Mouse (Mus musculus) liver, embryonic 15.5 days (tissue): ENCODE data around the gene Rab21. TPM values are rescaled to one million over a fixed set of nuclear protein-coding genes. Genes with fewer than 3 reads are reported as not detected.
A peak's percentile ranks its signal among the peaks of the same experiment; 100 is the strongest.

Experiments
- ATAC-seq: fragments of 200-750 bp; cut with Nextera tagmentation; 2 replicates; pipeline ENCODE4 v1.8.0; 2017; ENCODE audit warnings: moderate number of reproducible peaks, mild to moderate bottlenecking, moderate library complexity; ENCODE audit not compliant: insufficient read depth
- H3K27ac ChIP-seq: fragments of 300-500 bp; sonication (generic); replicated peaks from 2 replicates; pipeline ENCODE4 v1.5.1; 2015; ENCODE audit warnings: mild to moderate bottlenecking, inconsistent platforms
- H3K27me3 ChIP-seq: fragments of 300-500 bp; sonication (generic); 2 replicates; pipeline ENCODE4 v1.6.1; 2015; ENCODE audit warnings: mild to moderate bottlenecking, inconsistent platforms
- H3K36me3 ChIP-seq: fragments of 300-500 bp; sonication (generic); replicated peaks from 2 replicates; pipeline ENCODE4 v1.6.1; 2015; ENCODE audit warnings: moderate library complexity, mild to moderate bottlenecking, inconsistent platforms
- H3K4me1 ChIP-seq: fragments of 300-500 bp; sonication (generic); replicated peaks from 2 replicates; pipeline ENCODE4 v1.6.1; 2015; ENCODE audit warnings: inconsistent platforms
- H3K4me2 ChIP-seq: fragments of 300-500 bp; sonication (generic); 2 replicates; pipeline ENCODE4 v1.6.1; 2015; ENCODE audit warnings: moderate library complexity, mild to moderate bottlenecking, inconsistent platforms
- H3K4me3 ChIP-seq: fragments of 300-500 bp; sonication (generic); replicated peaks from 2 replicates; pipeline ENCODE4 v1.5.1; 2015; ENCODE audit warnings: mild to moderate bottlenecking, inconsistent platforms
- H3K9ac ChIP-seq: fragments of 300-500 bp; sonication (generic); 2 replicates; pipeline ENCODE4 v1.6.1; 2015; ENCODE audit warnings: moderate library complexity, mild to moderate bottlenecking, inconsistent platforms
- H3K9me3 ChIP-seq: fragments of 300-500 bp; sonication (generic); replicated peaks from 2 replicates; pipeline ENCODE4 v1.6.1; 2016; ENCODE audit warnings: inconsistent platforms
- WGBS: fragments of 180-500 bp; shearing (Covaris S2); methylation state at CpG from one replicate; pipeline ENCODE4 v1.1.7; 2015; ENCODE audit warnings: mixed read lengths; ENCODE audit not compliant: insufficient replicate concordance; 5-methylcytosine and 5-hydroxymethylcytosine counted together
- polyA plus RNA-seq: library from polyadenylated mRNA; unstranded; fragments of >200 nt; fragmentation: Nextera tagmentation; extraction: Ambion mirVana; gene quantifications from 2 replicates; pipeline ENCODE4 v1.2.1, GENCODE M21; 2015

Gene Rab21
- polyA plus RNA-seq, 1 experiment from 2014 or later = 2.4 TPM

DNA sequence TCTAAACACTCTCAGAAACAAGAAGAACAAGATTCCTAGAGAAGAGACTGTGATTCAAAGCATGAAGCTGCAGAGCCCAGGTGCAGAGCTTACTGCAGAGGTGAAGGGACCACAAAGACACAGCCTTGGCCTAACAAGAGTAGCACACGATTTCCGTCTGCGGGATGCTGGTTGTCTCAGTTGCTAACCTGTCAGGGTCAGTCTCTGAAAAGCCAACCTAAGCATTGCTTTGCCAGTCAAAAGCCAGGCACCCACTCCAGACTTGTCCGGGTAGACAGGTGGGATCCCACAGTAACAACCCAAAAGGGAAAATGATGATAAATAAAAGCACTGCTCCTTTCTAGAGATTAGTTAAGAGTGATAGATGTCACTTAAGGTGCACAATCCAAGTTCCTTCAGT is 6.2 kb downstream of the Rab21 start:
- Histone ChIP-seq H3K9ac (no peak overlapping the region), H3K9me3 (no peaks in the 10 kb centered on the region), H3K36me3 (no peaks in the 10 kb centered on the region; the same call in 1 of the 2 replicates), H3K27ac (no peak overlapping the region), H3K4me2 (no peak overlapping the region), H3K27me3 (no peaks in the 10 kb centered on the region), H3K4me3 (no peak overlapping the region), H3K4me1 (peaks cover 37% of the 10 kb centered on the region)
- no peak for ATAC-seq
- 84% methylated on average over 4 of the region's 4 CpGs for WGBS

DNA sequence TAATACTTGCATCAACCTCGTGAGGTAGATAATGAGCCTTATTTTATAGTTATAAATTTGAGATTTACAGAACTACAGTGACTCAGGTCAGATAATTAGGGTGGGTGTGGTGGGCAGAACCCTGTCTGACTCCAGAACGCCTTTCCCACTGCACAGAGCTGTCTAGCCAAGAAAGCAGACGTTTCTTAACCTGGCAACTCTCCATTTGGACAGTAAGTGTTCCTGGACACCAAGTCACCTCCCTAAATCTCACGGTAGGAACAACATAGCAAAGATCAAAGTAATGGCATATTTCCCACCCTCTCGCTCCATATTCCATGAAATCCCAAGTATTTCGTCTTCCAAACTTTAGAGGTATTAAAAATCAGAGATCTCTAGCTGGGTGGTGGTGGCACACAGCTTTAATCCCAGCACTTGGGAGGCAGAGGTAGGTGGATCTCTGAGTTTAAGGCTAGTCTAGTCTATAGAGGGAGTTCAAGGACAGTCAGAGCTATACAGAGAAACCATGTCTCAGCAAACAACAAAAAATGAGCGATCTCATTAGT is 8.0 kb downstream of the Rab21 start:
- Histone ChIP-seq H3K27ac (no peak overlapping the region), H3K4me1 (peaks cover 19% of the 10 kb centered on the region), H3K4me2 (no peak overlapping the region), H3K27me3 (no peaks in the 10 kb centered on the region), H3K9ac (no peak overlapping the region), H3K4me3 (no peak overlapping the region), H3K9me3 (no peaks in the 10 kb centered on the region), H3K36me3 (no peaks in the 10 kb centered on the region; the same call in none of the 2 replicates)
- WGBS = 69% methylated on average over 7 of the region's 7 CpGs
- ATAC-seq = no peak

- H3K27me3 ChIP-seq = no peaks in the 10 kb centered on the region
- peaks cover 43% of the 10 kb centered on the region for H3K36me3 ChIP-seq
- ATAC-seq = no peak
- no peaks in the 10 kb centered on the region for H3K9me3 ChIP-seq
- no peak overlapping the region for H3K9ac ChIP-seq
- H3K4me3 ChIP-seq = no peak overlapping the region
- 73% methylated on average over 4 of the region's 4 CpGs for WGBS
- no peak overlapping the region for H3K27ac ChIP-seq
- no peak overlapping the region for H3K4me2 ChIP-seq
- H3K4me1 ChIP-seq = no peaks in the 10 kb centered on the region
Observed at GRCm38 (mm10) chr10:115298683-115299082, 16.7 kb downstream of the Rab21 start.

- H3K27me3 ChIP-seq = no peaks in the 10 kb centered on the region
- H3K27ac ChIP-seq = no peak overlapping the region
- no peaks in the 10 kb centered on the region for H3K9me3 ChIP-seq
- no peak overlapping the region for H3K9ac ChIP-seq
- H3K4me1 ChIP-seq = no peaks in the 10 kb centered on the region
- no peak overlapping the region for H3K4me2 ChIP-seq
- no peak for ATAC-seq
- peaks cover 54% of the 10 kb centered on the region for H3K36me3 ChIP-seq
- H3K4me3 ChIP-seq = no peak overlapping the region
- WGBS = 77% methylated on average over 5 of the region's 5 CpGs
Observed at GRCm38 (mm10) chr10:115297582-115297981, 17.8 kb downstream of the Rab21 start.

DNA sequence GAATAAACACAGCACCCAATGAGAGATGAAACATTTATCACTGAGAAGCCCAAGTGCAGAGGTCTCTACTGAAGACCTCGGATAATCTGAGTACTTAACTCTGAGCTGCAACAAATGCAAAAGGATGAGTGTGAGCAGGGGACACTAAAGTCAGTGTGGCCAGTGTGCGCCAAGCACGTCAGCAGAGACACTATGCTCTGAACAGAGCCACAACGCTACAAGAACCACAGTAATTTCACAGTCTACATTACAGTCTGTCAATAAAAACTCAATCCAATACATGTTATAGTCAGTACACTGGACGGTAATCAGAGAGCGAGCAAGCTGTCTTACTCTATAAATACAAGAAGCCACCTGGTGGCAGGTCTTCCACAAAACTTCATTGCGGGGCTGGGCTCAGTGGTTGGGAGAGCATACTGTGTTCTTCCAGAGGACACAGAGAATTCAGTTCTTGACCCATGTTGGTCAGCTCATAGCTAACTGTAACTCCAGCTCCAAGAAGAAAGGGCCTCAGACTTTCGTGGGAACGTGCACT is 18.9 kb downstream of the Rab21 start:
- Histone ChIP-seq H3K4me3 (no peak overlapping the region), H3K9ac (no peak overlapping the region), H3K36me3 (peaks cover 61% of the 10 kb centered on the region), H3K27me3 (no peaks in the 10 kb centered on the region), H3K27ac (no peak overlapping the region), H3K4me2 (no peak overlapping the region), H3K4me1 (no peaks in the 10 kb centered on the region), H3K9me3 (no peaks in the 10 kb centered on the region)
- WGBS = 71% methylated on average over 9 of the region's 9 CpGs
- ATAC-seq = 0 out of 2 replicates have a peak, but pooled peaks have one; percentile 9

- H3K9me3 ChIP-seq = no peaks in the 10 kb centered on the region
- H3K4me2 ChIP-seq = no peak overlapping the region
- H3K27me3 ChIP-seq = no peaks in the 10 kb centered on the region
- no peaks in the 10 kb centered on the region for H3K4me1 ChIP-seq
- H3K27ac ChIP-seq = no peak overlapping the region
- peaks cover 55% of the 10 kb centered on the region for H3K36me3 ChIP-seq
- ATAC-seq = no peak
- 82% methylated on average over 3 of the region's 3 CpGs for WGBS
- H3K4me3 ChIP-seq = no peak overlapping the region
- H3K9ac ChIP-seq = no peak overlapping the region
Observed at GRCm38 (mm10) chr10:115295162-115295561, 20.2 kb downstream of the Rab21 start.

DNA sequence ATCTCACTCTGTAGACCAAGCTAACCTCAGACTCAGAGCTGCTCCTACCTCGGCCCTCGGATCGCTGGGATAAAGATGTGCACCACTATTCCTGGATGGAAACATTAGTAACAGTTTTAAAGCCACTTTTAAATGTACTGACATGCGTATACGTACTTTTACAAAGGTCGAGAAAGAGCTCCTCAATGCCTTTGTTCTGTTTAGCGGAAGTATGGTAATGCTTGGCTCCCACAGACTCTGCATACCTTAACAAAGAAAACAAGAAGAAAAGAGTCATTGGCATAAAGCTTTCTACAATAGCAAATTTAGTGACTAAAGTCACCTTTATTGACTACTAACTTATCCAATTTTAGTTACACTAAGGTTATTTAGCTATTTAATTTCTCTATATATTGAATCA is 20.7 kb downstream of the Rab21 start:
- Histone ChIP-seq H3K27ac (no peak overlapping the region), H3K4me1 (no peaks in the 10 kb centered on the region), H3K4me2 (no peak overlapping the region), H3K4me3 (no peak overlapping the region), H3K9me3 (no peaks in the 10 kb centered on the region), H3K27me3 (no peaks in the 10 kb centered on the region), H3K9ac (no peak overlapping the region), H3K36me3 (peaks cover 54% of the 10 kb centered on the region)
- WGBS = 85% methylated on average over 7 of the region's 7 CpGs
- ATAC-seq = no peak

- WGBS = 86% methylated on average over 7 of the region's 7 CpGs
- H3K9me3 ChIP-seq = no peaks in the 10 kb centered on the region
- H3K36me3 ChIP-seq = peaks cover 54% of the 10 kb centered on the region
Observed at GRCm38 (mm10) chr10:115293946-115294345, 21.4 kb downstream of the Rab21 start.

GRCm38 (mm10) chr10:115290671-115291070 is 24.7 kb downstream of the Rab21 start:
- Histone ChIP-seq H3K4me3 (no peak overlapping the region), H3K36me3 (peaks cover 51% of the 10 kb centered on the region), H3K4me2 (no peak overlapping the region), H3K9ac (no peak overlapping the region), H3K27ac (no peak overlapping the region), H3K9me3 (no peaks in the 10 kb centered on the region), H3K27me3 (no peaks in the 10 kb centered on the region), H3K4me1 (no peaks in the 10 kb centered on the region)
- WGBS = 91% methylated on average over 9 of the region's 9 CpGs
- ATAC-seq = no peak

More at GRCm38 (mm10) chr10:115293946-115294345, 21.4 kb downstream of the Rab21 start:
- Histone ChIP-seq H3K4me1 (no peaks in the 10 kb centered on the region), H3K4me2 (no peak overlapping the region), H3K27ac (no peak overlapping the region), H3K9ac (no peak overlapping the region), H3K4me3 (no peak overlapping the region), H3K27me3 (no peaks in the 10 kb centered on the region)
- ATAC-seq = no peak

DNA sequence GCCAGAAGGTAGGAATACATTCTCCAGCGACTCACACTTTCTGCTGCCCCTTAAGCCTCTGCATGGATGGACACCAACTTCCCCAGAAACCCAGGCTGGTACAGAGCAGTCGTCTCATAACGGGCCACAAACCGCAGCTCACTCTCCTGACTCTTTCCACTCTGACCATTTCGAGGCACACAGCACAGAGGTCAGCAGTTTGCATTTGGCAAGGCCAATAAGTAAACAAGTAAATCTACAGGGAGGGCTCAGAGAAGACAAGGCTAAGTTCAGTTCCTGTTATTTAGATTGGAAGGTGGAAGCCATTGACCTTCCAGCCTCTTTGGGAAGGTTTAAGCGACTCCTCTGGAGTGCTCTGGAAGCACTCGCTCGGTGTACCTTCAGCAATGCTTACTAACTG is 26.5 kb downstream of the Rab21 start:
- H3K27me3 ChIP-seq = no peaks in the 10 kb centered on the region
- H3K27ac ChIP-seq = 0 out of 2 replicates have a peak overlapping the region, but pooled peaks have one; percentile 17
- H3K9ac ChIP-seq = no peak overlapping the region
- peaks cover 40% of the 10 kb centered on the region for H3K36me3 ChIP-seq
- no peak overlapping the region for H3K4me3 ChIP-seq
- ATAC-seq = peak; percentile 58
- WGBS = 77% methylated on average over 8 of the region's 8 CpGs
- H3K4me2 ChIP-seq = no peak overlapping the region
- H3K4me1 ChIP-seq = no peaks in the 10 kb centered on the region
- no peaks in the 10 kb centered on the region for H3K9me3 ChIP-seq

DNA sequence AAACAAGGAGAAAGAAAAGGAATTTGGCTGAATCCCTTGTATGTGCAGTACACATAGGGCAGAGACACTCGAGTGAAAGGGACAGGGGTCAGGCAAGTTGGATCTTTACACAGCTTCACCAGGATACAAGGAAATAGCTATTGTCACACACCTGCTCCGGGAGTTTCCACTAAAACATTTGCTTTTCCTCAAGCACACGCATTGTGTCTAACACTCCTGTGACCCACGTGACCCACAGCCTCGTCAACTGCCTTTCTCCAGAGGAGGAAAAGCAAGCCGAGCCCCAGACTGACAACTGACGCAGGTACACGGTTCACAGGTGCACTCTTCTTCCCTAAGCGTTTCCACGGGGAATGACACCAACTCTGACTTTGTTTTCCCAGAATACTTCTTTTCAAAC is 31.2 kb downstream of the Rab21 start:
- Histone ChIP-seq H3K27me3 (no peaks in the 10 kb centered on the region), H3K4me1 (no peaks in the 10 kb centered on the region), H3K4me2 (no peak overlapping the region), H3K9me3 (no peaks in the 10 kb centered on the region), H3K36me3 (peaks cover 4% of the 10 kb centered on the region; the same call in 1 of the 2 replicates), H3K4me3 (no peak overlapping the region), H3K9ac (no peak overlapping the region), H3K27ac (no peak overlapping the region)
- 66% methylated on average over 10 of the region's 10 CpGs for WGBS
- no peak for ATAC-seq

DNA sequence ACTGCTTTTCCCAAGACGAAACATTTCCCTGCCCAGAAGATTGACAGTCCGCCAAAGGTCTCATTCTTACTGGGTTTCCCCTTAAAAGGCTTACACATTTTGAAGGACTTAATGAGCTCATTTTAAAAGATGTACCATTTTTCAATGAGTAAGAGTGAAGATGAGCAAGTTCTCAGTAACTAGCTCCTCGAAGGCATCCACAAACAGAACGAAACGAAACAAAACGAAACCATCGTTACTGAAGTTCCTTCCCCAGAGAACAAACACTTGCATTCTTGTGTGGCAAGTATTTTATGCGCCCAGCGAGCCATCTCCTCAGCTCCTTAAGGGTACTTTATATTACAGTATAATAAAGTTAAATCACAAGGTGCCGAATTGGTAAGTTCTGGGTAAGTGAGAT is 34.0 kb downstream of the Rab21 start:
- Histone ChIP-seq H3K9me3 (no peaks in the 10 kb centered on the region), H3K4me2 (no peak overlapping the region), H3K4me3 (no peak overlapping the region), H3K36me3 (peaks cover 4% of the 10 kb centered on the region; the same call in 1 of the 2 replicates), H3K27me3 (no peaks in the 10 kb centered on the region), H3K27ac (no peak overlapping the region), H3K9ac (no peak overlapping the region), H3K4me1 (no peaks in the 10 kb centered on the region)
- ATAC-seq = no peak
- WGBS = 82% methylated on average over 10 of the region's 10 CpGs
